8 mouse cellular contexts compared by ENCODE assay signal in the genomic region with DNA sequence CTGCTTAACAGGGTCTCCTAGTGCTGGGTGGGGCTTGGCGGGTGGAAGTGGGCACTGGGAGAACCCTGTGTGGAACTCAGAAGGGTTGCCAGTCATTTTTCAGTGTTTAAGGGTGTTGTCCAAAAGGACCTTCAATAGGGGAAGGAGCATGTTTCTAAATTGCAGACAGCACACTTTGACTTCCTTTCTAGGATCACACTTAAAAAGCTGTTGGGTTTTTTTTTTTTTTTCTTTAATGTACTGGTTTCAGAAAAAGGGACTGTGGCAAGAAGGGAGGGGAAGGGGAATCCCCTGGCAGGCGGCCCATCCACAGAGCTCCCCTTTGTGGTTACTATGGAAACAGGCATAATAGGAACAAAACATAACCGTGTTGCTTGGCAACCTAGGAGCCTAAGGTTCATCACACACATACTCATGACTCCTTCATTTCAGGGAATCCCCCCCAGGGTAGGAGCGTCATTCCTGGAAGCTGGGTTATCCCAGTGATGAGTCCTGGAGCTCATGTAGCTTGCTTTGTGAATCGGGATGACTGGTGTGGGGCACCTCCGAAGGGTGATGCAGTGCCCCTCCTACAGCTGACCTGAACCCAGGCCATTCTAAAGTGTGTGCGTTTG. TPM values are rescaled to one million over a fixed set of nuclear protein-coding genes. Genes with fewer than 3 reads are reported as not detected.
A peak's percentile ranks its signal among the peaks of the same experiment; 100 is the strongest.
DNase-seq lines count a peak whose midpoint lies in the region; ATAC-seq lines count a peak whose summit lies in the region.

No protein-coding gene starts in this region.

- peak; percentile 83 for ATAC-seq in forebrain, embryonic 14.5 days
- ATAC-seq in hematopoietic stem cell, adult 5-6 weeks (replicated peaks in 1 of 2; ENCODE audit: insufficient read depth in 1 of 2, low FRiP score in 2 of 2, low TSS enrichment in 1 of 2, low read depth in 1 of 2, poor library complexity in 2 of 2, severe bottlenecking in 2 of 2), result peak; percentile 80
- peak; percentile 71 for ATAC-seq in neural tube, embryonic 13.5 days (ENCODE audit: low read depth)

- intact Hi-C loops in left cerebral cortex, postnatal 14 days (cut with DNase I), result no loop called here
- intact Hi-C loops in left cerebral cortex, postnatal 36 days (cut with DNase I), result no loop called here

- H3K36me3 ChIP-seq in forebrain, embryonic 14.5 days (ENCODE audit: control insufficient read depth, insufficient read depth, low read length), result peaks cover 12% of the 10 kb centered on the region
- H3K36me3 ChIP-seq in neural tube, embryonic 13.5 days, result peaks cover 17% of the 10 kb centered on the region

- peak; percentile 70 to 89 for DNase-seq in left cerebral cortex, postnatal 14 days (ENCODE audit: low spot score in 2 of 2)
- no peak for DNase-seq in left cerebral cortex, postnatal 36 days (ENCODE audit: low spot score in 2 of 2)
- DNase-seq in adrenal gland, adult 8-10 months, result peak; percentile 51
- peak; percentile 97 for DNase-seq in forebrain, embryonic 14.5 days (ENCODE audit: low spot score)
- peak; percentile 85 to 88 for DNase-seq in lung, adult 18-20 months
- DNase-seq in layer of hippocampus, postnatal 25 days (ENCODE audit: extremely low spot score in 1 of 2, low spot score in 1 of 2), result no peak

- WGBS in forebrain, embryonic 14.5 days, result 3% methylated on average over 7 of the region's 7 CpGs
- 7% methylated on average over 7 of the region's 7 CpGs for WGBS in neural tube, embryonic 13.5 days

- H3K4me2 ChIP-seq in forebrain, embryonic 14.5 days (ENCODE audit: low read length), result peak overlapping the region; percentile 32
- peak overlapping the region; percentile 33 for H3K4me2 ChIP-seq in neural tube, embryonic 13.5 days

- 0 out of 2 replicates have a peak overlapping the region, but pooled peaks have one; percentile 9 for H3K9ac ChIP-seq in forebrain, embryonic 14.5 days (ENCODE audit: low read length)
- H3K9ac ChIP-seq in neural tube, embryonic 13.5 days, result peak overlapping the region; percentile 41; the same call in 1 of the 2 replicates

- peaks cover 9% of the 10 kb centered on the region; the same call in 1 of the 2 replicates for H3K27me3 ChIP-seq in forebrain, embryonic 14.5 days (replicated peaks; ENCODE audit: control insufficient read depth, insufficient read depth, low read length)
- peaks cover 24% of the 10 kb centered on the region for H3K27me3 ChIP-seq in neural tube, embryonic 13.5 days

- peak overlapping the region; percentile 35; the same call in 1 of the 2 replicates for H3K27ac ChIP-seq in forebrain, embryonic 14.5 days (ENCODE audit: low read depth, low read length)
- peak overlapping the region; percentile 67 for H3K27ac ChIP-seq in neural tube, embryonic 13.5 days (replicated peaks)

- H3K9me3 ChIP-seq in forebrain, embryonic 14.5 days (replicated peaks; ENCODE audit: control insufficient read depth, low read length), result no peaks in the 10 kb centered on the region
- H3K9me3 ChIP-seq in neural tube, embryonic 13.5 days, result no peaks in the 10 kb centered on the region

- H3K4me3 ChIP-seq in forebrain, embryonic 14.5 days (ENCODE audit: low read depth, low read length), result no peak overlapping the region
- H3K4me3 ChIP-seq in neural tube, embryonic 13.5 days, result no peak overlapping the region

- peaks cover 28% of the 10 kb centered on the region for H3K4me1 ChIP-seq in forebrain, embryonic 14.5 days (ENCODE audit: control insufficient read depth, insufficient read depth, low read length)
- peaks cover 63% of the 10 kb centered on the region for H3K4me1 ChIP-seq in neural tube, embryonic 13.5 days (replicated peaks)

RNA-seq across cellular contexts. Expression of gene Ahnak, which starts 4.7 kb away (rescaled TPM):
- total RNA-seq in left cerebral cortex, postnatal 14 days (2021), result 10 to 100 TPM; 15.7 to 23.9 TPM
- 10 to 100 TPM; 16.6 to 32.1 TPM for total RNA-seq in left cerebral cortex, postnatal 36 days (2021)
- 100 to 1,000 TPM; 122 to 227 (median 158) TPM for total RNA-seq in adrenal gland, adult 8-10 months (2022)
- 2.6 and 4.5 TPM in 2 replicates for polyA plus RNA-seq in forebrain, embryonic 14.5 days (2014; fragmentation: Nextera tagmentation; extraction: Ambion mirVana)
- total RNA-seq in hematopoietic stem cell, adult 5-6 weeks (2017), result 28.0 and 41.8 TPM in 2 replicates
- polyA plus RNA-seq in neural tube, embryonic 13.5 days (2015; fragmentation: Nextera tagmentation; extraction: Ambion mirVana), result 4.8 and 4.9 TPM in 2 replicates
- total RNA-seq in layer of hippocampus, postnatal 25 days (2021), result 10 to 100 TPM; 14.7 to 15.7 TPM

RNA-seq across cellular contexts. Expression of gene Eef1g, which starts 17.5 kb away (rescaled TPM):
- 100 to 1,000 TPM; 188 to 198 TPM for total RNA-seq in left cerebral cortex, postnatal 14 days (2021)
- total RNA-seq in left cerebral cortex, postnatal 36 days (2021), result 100 to 1,000 TPM; 219 to 232 TPM
- total RNA-seq in adrenal gland, adult 8-10 months (2022), result 100 to 1,000 TPM; 306 to 355 (median 328) TPM
- 356 and 360 TPM in 2 replicates for polyA plus RNA-seq in forebrain, embryonic 14.5 days (2014; fragmentation: Nextera tagmentation; extraction: Ambion mirVana)
- total RNA-seq in hematopoietic stem cell, adult 5-6 weeks (2017), result 700 and 731 TPM in 2 replicates
- 323 and 328 TPM in 2 replicates for polyA plus RNA-seq in neural tube, embryonic 13.5 days (2015; fragmentation: Nextera tagmentation; extraction: Ambion mirVana)
- total RNA-seq in layer of hippocampus, postnatal 25 days (2021), result 100 to 1,000 TPM; 215 to 256 TPM

RNA-seq across cellular contexts. Expression of gene Tut1, which starts 30.7 kb away (rescaled TPM):
- total RNA-seq in left cerebral cortex, postnatal 14 days (2021), result 10 to 100 TPM; 16.7 to 16.8 TPM
- total RNA-seq in left cerebral cortex, postnatal 36 days (2021), result 10 to 100 TPM; 17.5 to 21.5 TPM
- 10 to 100 TPM; 22.9 to 31.9 (median 26.8) TPM for total RNA-seq in adrenal gland, adult 8-10 months (2022)
- 24.2 and 26.4 TPM in 2 replicates for polyA plus RNA-seq in forebrain, embryonic 14.5 days (2014; fragmentation: Nextera tagmentation; extraction: Ambion mirVana)
- total RNA-seq in hematopoietic stem cell, adult 5-6 weeks (2017), result 23.2 and 25.3 TPM in 2 replicates
- polyA plus RNA-seq in neural tube, embryonic 13.5 days (2015; fragmentation: Nextera tagmentation; extraction: Ambion mirVana), result 29.2 and 30.1 TPM in 2 replicates
- total RNA-seq in layer of hippocampus, postnatal 25 days (2021), result 10 to 100 TPM; 19.4 to 20.1 TPM

RNA-seq across cellular contexts. Expression of gene Mta2, which starts 42.7 kb away (rescaled TPM):
- total RNA-seq in left cerebral cortex, postnatal 14 days (2021), result 10 to 100 TPM; 48.6 to 50.3 TPM
- total RNA-seq in left cerebral cortex, postnatal 36 days (2021), result 10 to 100 TPM; 43.9 to 52.0 TPM
- total RNA-seq in adrenal gland, adult 8-10 months (2022), result 100 to 1,000 TPM in 2 of 4 experiments, 10 to 100 TPM in 2; 83.4 to 133 (median 102) TPM
- 57.1 and 57.4 TPM in 2 replicates for polyA plus RNA-seq in forebrain, embryonic 14.5 days (2014; fragmentation: Nextera tagmentation; extraction: Ambion mirVana)
- total RNA-seq in hematopoietic stem cell, adult 5-6 weeks (2017), result 148 and 167 TPM in 2 replicates
- 126 and 141 TPM in 2 replicates for polyA plus RNA-seq in neural tube, embryonic 13.5 days (2015; fragmentation: Nextera tagmentation; extraction: Ambion mirVana)
- 10 to 100 TPM; 51.2 to 58.4 TPM for total RNA-seq in layer of hippocampus, postnatal 25 days (2021)

RNA-seq across cellular contexts. Expression of gene Eml3, which starts 55.0 kb away (rescaled TPM):
- 1 to 10 TPM; 7.4 to 9.0 TPM for total RNA-seq in left cerebral cortex, postnatal 14 days (2021)
- total RNA-seq in left cerebral cortex, postnatal 36 days (2021), result 10 to 100 TPM in 1 of 2 experiments, 1 to 10 TPM in 1; 9.6 to 12.6 TPM
- 10 to 100 TPM; 57.9 to 87.6 (median 79.6) TPM for total RNA-seq in adrenal gland, adult 8-10 months (2022)
- polyA plus RNA-seq in forebrain, embryonic 14.5 days (2014; fragmentation: Nextera tagmentation; extraction: Ambion mirVana), result 4.1 and 5.4 TPM in 2 replicates
- total RNA-seq in hematopoietic stem cell, adult 5-6 weeks (2017), result 25.4 and 27.2 TPM in 2 replicates
- 11.8 and 12.2 TPM in 2 replicates for polyA plus RNA-seq in neural tube, embryonic 13.5 days (2015; fragmentation: Nextera tagmentation; extraction: Ambion mirVana)
- total RNA-seq in layer of hippocampus, postnatal 25 days (2021), result 10 to 100 TPM in 1 of 2 experiments, 1 to 10 TPM in 1; 9.1 to 11.1 TPM

Comparison
In these comparisons a context has a peak if more than half of its experiments do, and no peak if none do; other contexts are left out.
1. DNase-seq: peak in left cerebral cortex, postnatal 14 days (2 of 2), adrenal gland, adult 8-10 months (single experiment), forebrain, embryonic 14.5 days (single experiment) and lung, adult 18-20 months (2 of 2); none in left cerebral cortex, postnatal 36 days (0 of 2) and layer of hippocampus, postnatal 25 days (0 of 2).
2. Peak in every context shown above with its lines, with median percentiles within 50 percentile points of each other: ATAC-seq.